Mouse (Mus musculus) adrenal gland, adult 18-20 months (tissue): ENCODE measurements at regions not wholly inside any gene's neighbourhood (a gene's known extent, or its start where the extent isn't known, plus 50 kb on each side); places are given as distances from the start of the nearest gene placed in this dataset.
"Not testable (repeated sequence)": the region's sequence is repeated elsewhere in the genome, so short reads cannot be mapped to it uniquely, and the experiment has no call there.

Experiments
- DNase-seq, 2 experiments: peaks; one replicate each; pipeline ENCODE4 v3.0.0; 2021 to 2022; ENCODE audit warnings: low spot score in 2 of 2

- DNase-seq, result no peak
Observed at GRCm38 (mm10) chr3:98968811-98969210, 75.8 kb upstream of the Hao2 start.

- peak in 1 of 2 experiments; percentile 9 for DNase-seq
Observed at GRCm38 (mm10) chr3:98975777-98976176, 82.7 kb upstream of the Hao2 start.

- no peak for DNase-seq
Observed at GRCm38 (mm10) chr3:98982787-98983186, 89.7 kb upstream of the Hao2 start.

GRCm38 (mm10) chr3:98987266-98987665, 94.2 kb upstream of the Hao2 start:
- not testable (repeated sequence) for DNase-seq

- DNase-seq, result no peak
Observed at GRCm38 (mm10) chr3:98990801-98991200, 97.8 kb upstream of the Hao2 start.

- DNase-seq, result no peak
Observed at GRCm38 (mm10) chr3:98991276-98991675, 98.2 kb upstream of the Hao2 start.

GRCm38 (mm10) chr3:98994086-98994485, 101.0 kb upstream of the Hao2 start:
- DNase-seq, result no peak

GRCm38 (mm10) chr3:99030636-99031035, 110.2 kb upstream of the Wars2 start:
- no peak for DNase-seq

- DNase-seq, result no peak
Observed at GRCm38 (mm10) chr3:99046190-99046589, 94.7 kb upstream of the Wars2 start.

- no peak for DNase-seq
Observed at GRCm38 (mm10) chr3:99047156-99047555, 93.7 kb upstream of the Wars2 start.

GRCm38 (mm10) chr3:99049305-99049704, 91.6 kb upstream of the Wars2 start:
- peak in 1 of 2 experiments; percentile 27 for DNase-seq

GRCm38 (mm10) chr3:99052176-99052575, 88.7 kb upstream of the Wars2 start:
- DNase-seq, result peak in 1 of 2 experiments; percentile 8

GRCm38 (mm10) chr3:99067168-99067567, 73.7 kb upstream of the Wars2 start:
- no peak for DNase-seq
